Mouse (Mus musculus): Measurements from ENCODE around the gene Ighmbp2. TPM values are rescaled to one million over a fixed set of nuclear protein-coding genes. Genes with fewer than 3 reads are reported as not detected.

The Ighmbp2 gene
- total and polyA plus RNA-seq, 3 experiments = 7.1 to 11.2 (median 10.3) TPM

DNA sequence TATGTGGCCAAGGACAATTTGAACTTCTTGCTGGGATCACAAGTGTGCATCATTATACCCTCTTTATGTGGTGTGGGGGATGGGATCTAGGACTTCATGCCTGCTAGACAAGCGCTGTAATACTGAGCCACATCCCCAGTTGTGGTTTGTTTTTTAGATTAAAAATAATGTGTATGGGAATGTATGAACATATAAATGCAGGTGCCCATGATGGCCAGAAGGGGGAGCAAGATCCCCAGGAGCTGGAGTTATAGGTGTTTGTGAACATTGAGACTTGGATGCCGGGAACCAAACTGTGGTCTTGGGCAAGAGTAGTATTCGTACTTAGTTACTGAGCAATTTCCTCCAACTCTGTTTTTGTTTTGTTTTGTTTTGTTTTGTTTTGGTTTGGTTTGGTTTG lies 38.0 kb upstream of the Ighmbp2 start:
- Histone ChIP-seq H3K79me2 (replicated peaks; ENCODE audit: control insufficient read depth, extremely low read depth, insufficient read depth, poor library complexity, severe bottlenecking) (no peaks in the 10 kb centered on the region), H3K4me3 (replicated peaks in 1 of 3; ENCODE audit: low read depth in 2 of 3, low read length in 2 of 3, poor library complexity in 1 of 3) (no peak overlapping the region), H3K9me3 (replicated peaks; ENCODE audit: low read length) (peaks cover 5% of the 10 kb centered on the region), H3K9ac (ENCODE audit: insufficient read depth, low read depth) (no peak overlapping the region), H3K36me3 (replicated peaks in 1 of 2; ENCODE audit: control insufficient read depth in 1 of 2, insufficient read depth in 1 of 2, low read length in 1 of 2) (no peaks in the 10 kb centered on the region), H3K4me2 (ENCODE audit: insufficient read depth, low read depth, poor library complexity, severe bottlenecking) (no peak overlapping the region), H3K27ac (ENCODE audit: insufficient read depth, low read depth) (no peak overlapping the region), H3K4me1 (ENCODE audit: control insufficient read depth in 1 of 2, insufficient read depth in 2 of 2) (peaks cover 2 to 26% of the 10 kb centered on the region in 2 experiments), H3K27me3 (replicated peaks) (peaks cover 18% of the 10 kb centered on the region)
- dilution Hi-C loops (cut with MboI; ENCODE audit: extremely low pct_ligation_motif_present, extremely low pct_unique_long_range_greater_than_20kb, low sequenced_read_pairs) (no loop called here), in situ Hi-C loops (cut with MboI; ENCODE audit: low pct_ligation_motif_present, low pct_unique_long_range_greater_than_20kb, low sequenced_read_pairs) (no loop called here)
- peak; percentile 24 for DNase-seq (ENCODE audit: extremely low read depth)
- no peak for TF ChIP-seq E2F4 (IDR thresholded peaks at IDR 0.05; ENCODE audit: insufficient replicate concordance, low read depth, low read length)
- TF ChIP-seq USF2 (conservative IDR thresholded peaks at IDR 0.05; ENCODE audit: low read depth, low read length) = no peak
- TF ChIP-seq USF1 (IDR thresholded peaks at IDR 0.05; ENCODE audit: low read depth, low read length) = no peak
- TF ChIP-seq CTCF (conservative IDR thresholded peaks at IDR 0.05 in 1 of 2, IDR thresholded peaks at IDR 0.05 in 1 of 2; ENCODE audit: low read depth in 2 of 2, low read length in 2 of 2) = peak; percentile 23 to 68; a peak in 2 of 4 replicates
- TF ChIP-seq NRF1 (IDR thresholded peaks at IDR 0.05; ENCODE audit: low read depth, low read length) = no peak
- no peak for TF ChIP-seq IRF4 (IDR thresholded peaks at IDR 0.05; ENCODE audit: low read depth, low read length)
- peak; percentile 51 for TF ChIP-seq SMC3 (IDR thresholded peaks at IDR 0.05; ENCODE audit: low read depth, low read length)
- peak; percentile 53 for TF ChIP-seq RAD21 (IDR thresholded peaks at IDR 0.05; ENCODE audit: low read depth, low read length)
- no peak for TF ChIP-seq TBP (conservative IDR thresholded peaks at IDR 0.05; ENCODE audit: low read depth, low read length)
- TF ChIP-seq TCF12 (IDR thresholded peaks at IDR 0.05; ENCODE audit: low read depth, low read length) = no peak
- TF ChIP-seq MEF2A (IDR thresholded peaks at IDR 0.05; ENCODE audit: borderline replicate concordance, low read depth, low read length) = no peak
- no peak for TF ChIP-seq CHD1 (IDR thresholded peaks at IDR 0.05; ENCODE audit: low read depth, low read length)

DNA sequence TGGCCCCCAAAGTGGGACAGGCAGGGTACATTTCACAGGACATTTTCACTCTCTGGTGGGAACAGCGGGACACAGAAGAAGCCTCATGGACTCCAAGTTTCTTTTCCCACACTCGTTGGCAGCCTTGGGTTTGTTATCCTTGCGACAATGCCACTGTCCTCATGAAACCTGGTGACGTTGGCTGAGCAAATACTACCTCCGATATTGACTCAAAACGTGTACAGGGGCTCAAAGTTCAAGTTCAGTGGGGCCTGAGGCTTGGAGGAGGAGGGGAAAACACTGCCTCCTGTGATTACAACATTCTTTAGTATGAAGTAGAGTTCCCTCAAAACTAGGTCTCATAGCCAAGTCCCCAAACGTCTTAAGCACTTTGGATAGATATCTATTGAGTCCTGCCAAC lies 37.3 kb upstream of the Ighmbp2 start:
- in situ Hi-C loops (cut with MboI; ENCODE audit: low pct_ligation_motif_present, low pct_unique_long_range_greater_than_20kb, low sequenced_read_pairs) = no loop called here
- no peaks in the 10 kb centered on the region for H3K36me3 ChIP-seq (replicated peaks in 1 of 2; ENCODE audit: control insufficient read depth in 1 of 2, insufficient read depth in 1 of 2, low read length in 1 of 2)
- H3K4me2 ChIP-seq (ENCODE audit: insufficient read depth, low read depth, poor library complexity, severe bottlenecking) = no peak overlapping the region
- no peak overlapping the region for H3K4me3 ChIP-seq (replicated peaks in 1 of 3; ENCODE audit: low read depth in 2 of 3, low read length in 2 of 3, poor library complexity in 1 of 3)
- no peak for TF ChIP-seq RCOR1 (conservative IDR thresholded peaks at IDR 0.05; ENCODE audit: low read depth, low read length)
- no peak for TF ChIP-seq BHLHE40 (IDR thresholded peaks at IDR 0.05; ENCODE audit: low read depth, low read length)
- no peak for TF ChIP-seq USF2 (conservative IDR thresholded peaks at IDR 0.05; ENCODE audit: low read depth, low read length)
- TF ChIP-seq ETS1 (conservative IDR thresholded peaks at IDR 0.05; ENCODE audit: low read depth, low read length) = no peak
- no peak for TF ChIP-seq E2F4 (IDR thresholded peaks at IDR 0.05; ENCODE audit: insufficient replicate concordance, low read depth, low read length)
- no peak for TF ChIP-seq IRF4 (IDR thresholded peaks at IDR 0.05; ENCODE audit: low read depth, low read length)
- TF ChIP-seq JUN (IDR thresholded peaks at IDR 0.05; ENCODE audit: insufficient read depth, low read depth, low read length) = no peak
- TF ChIP-seq NRF1 (IDR thresholded peaks at IDR 0.05; ENCODE audit: low read depth, low read length) = no peak
- no peak for TF ChIP-seq POLR2A (IDR thresholded peaks at IDR 0.05; ENCODE audit: low read depth, low read length)
- no peak for TF ChIP-seq JUND (conservative IDR thresholded peaks at IDR 0.05; ENCODE audit: low read depth, low read length)
- TF ChIP-seq ELF1 (IDR thresholded peaks at IDR 0.05; ENCODE audit: low read depth, low read length) = no peak
- TF ChIP-seq ZNF384 (IDR thresholded peaks at IDR 0.05; ENCODE audit: low read depth, low read length) = no peak
- H3K27ac ChIP-seq (ENCODE audit: insufficient read depth, low read depth) = no peak overlapping the region
- DNase-seq (ENCODE audit: extremely low read depth) = no peak
- peaks cover 2 to 24% of the 10 kb centered on the region in 2 experiments for H3K4me1 ChIP-seq (ENCODE audit: control insufficient read depth in 1 of 2, insufficient read depth in 2 of 2)
- H3K9ac ChIP-seq (ENCODE audit: insufficient read depth, low read depth) = no peak overlapping the region
- peaks cover 18% of the 10 kb centered on the region for H3K27me3 ChIP-seq (replicated peaks)
- H3K9me3 ChIP-seq (replicated peaks; ENCODE audit: low read length) = peaks cover 5% of the 10 kb centered on the region
- dilution Hi-C loops (cut with MboI; ENCODE audit: extremely low pct_ligation_motif_present, extremely low pct_unique_long_range_greater_than_20kb, low sequenced_read_pairs) = no loop called here
- no peaks in the 10 kb centered on the region for H3K79me2 ChIP-seq (replicated peaks; ENCODE audit: control insufficient read depth, extremely low read depth, insufficient read depth, poor library complexity, severe bottlenecking)

Measured in CH12.LX (cell line).